Mouse (Mus musculus) embryo, embryonic 10 days (tissue): Measurements from ENCODE around the gene Rora.
A peak's percentile ranks its signal among the peaks of the same experiment; 100 is the strongest.

Source experiments
- DNase-seq: peaks from one replicate; pipeline ENCODE4 v3.0.0-alpha.2; 2015; ENCODE audit warnings: low spot score

The Rora gene

DNA sequence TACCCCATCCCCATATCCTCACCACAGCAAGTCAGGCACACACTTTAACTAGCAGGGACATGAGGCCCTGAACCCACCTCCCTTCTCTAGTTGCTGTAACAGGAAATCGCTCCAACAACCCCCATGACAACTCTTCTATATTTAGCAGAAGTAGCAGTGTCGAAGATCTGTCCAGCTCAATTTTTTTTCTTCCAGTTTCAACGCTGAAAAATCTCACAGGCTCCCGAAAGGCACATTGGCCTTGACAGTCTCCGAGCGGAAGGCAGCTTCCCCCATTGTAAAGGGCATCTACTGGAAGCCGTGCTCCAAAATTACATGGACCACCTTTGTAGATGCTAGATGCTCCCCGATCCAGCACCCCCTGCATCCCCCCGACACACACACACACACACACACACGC lies 583.7 kb downstream of the Rora start:
- DNase-seq: no peak

DNA sequence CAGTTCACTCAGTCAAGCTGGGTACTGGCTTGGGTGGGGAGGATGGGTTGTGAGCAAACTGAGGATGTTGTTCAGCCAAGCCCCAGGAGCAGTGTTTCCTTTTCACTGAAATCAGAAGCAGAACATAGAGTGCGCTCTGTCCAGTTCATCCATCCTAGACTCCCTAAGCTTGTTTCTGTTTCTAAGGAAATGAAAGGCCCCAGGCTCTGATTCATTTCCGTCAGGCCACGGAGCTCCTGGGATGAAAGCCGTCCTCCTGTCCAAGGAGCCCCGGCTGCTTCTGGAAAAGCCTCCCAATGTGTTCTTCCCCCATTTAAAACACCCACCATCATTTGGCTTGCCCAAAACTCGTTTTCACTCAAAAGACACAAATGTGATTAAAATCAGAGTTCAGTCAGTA lies 589.0 kb downstream of the Rora start:
- DNase-seq: peak; percentile 14

DNA sequence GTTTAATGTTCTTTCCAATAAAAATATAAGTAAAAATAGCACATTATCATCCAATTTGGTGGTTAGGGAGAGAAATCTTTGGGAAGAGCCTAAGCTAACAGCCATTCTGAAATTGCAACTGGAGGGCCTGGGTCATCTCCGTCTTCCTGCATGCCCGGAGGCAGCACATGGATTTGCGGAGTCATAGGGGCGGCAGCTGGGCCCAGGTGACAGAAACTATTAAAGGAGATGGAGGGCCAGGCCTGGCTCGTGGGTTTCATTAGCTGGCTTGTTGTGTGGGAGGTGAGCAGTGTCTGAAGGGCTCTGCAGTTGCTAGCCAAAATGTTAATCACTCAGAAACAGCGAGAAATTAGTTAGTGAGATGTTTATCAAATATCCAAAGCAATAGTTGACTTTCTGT lies 590.0 kb downstream of the Rora start:
- DNase-seq: peak; percentile 32

DNA sequence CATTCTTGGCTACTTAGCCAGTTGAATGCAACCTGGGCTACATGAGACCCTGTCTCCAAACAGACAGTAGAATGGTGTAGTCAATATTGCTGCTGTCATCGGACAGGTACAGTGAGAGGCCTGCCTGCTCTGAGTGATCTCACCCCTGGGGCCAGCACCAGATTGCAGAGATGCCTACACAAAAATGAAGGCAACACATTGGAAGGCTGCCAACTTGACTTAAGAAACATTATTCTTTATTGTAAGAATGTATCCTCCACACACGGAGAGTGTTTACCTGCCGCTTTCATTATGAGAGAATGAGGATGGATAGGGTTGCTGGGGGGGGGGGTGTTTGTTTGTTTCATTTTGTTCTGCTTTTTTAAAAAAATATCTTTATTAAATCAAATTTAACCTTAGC lies 592.6 kb downstream of the Rora start:
- no peak for DNase-seq

DNA sequence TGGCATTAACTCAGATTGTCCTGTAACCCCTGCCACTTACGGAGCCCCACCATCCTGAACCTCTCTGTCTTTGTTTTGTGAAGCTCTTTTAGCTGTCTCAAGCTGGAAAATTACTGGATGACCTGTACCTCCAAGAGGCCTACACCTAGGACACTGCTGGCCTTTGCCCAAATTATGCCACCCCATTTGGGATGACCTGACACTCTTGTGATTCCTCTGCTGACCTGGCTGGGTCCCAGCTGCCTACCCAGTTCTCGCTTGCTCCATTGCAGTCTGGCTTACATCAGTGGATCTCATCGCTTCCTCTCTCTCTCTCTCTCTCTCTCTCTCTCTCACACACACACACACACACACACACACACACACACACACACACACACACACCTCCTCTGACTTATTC lies 596.0 kb downstream of the Rora start:
- no peak for DNase-seq

DNA sequence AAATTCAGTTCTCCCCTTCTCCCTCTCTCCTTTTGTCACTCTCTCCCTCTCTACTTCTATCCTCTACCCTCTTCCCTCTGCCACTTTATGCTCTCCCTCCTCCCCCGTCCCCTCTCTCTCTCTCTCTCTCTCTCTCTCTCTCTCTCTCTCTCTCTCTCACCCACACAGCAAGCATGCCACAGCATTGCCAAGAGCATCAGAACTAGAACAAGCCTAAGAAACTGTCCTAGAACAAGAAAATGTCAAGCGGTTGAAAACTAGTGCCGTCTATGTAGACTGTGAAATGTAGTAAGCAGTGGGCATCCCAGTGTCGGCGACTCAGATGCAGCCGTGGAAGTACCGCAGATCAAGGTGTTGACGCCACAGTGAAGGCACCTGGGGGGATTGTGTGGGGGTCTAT lies 596.7 kb downstream of the Rora start:
- no peak for DNase-seq

DNA sequence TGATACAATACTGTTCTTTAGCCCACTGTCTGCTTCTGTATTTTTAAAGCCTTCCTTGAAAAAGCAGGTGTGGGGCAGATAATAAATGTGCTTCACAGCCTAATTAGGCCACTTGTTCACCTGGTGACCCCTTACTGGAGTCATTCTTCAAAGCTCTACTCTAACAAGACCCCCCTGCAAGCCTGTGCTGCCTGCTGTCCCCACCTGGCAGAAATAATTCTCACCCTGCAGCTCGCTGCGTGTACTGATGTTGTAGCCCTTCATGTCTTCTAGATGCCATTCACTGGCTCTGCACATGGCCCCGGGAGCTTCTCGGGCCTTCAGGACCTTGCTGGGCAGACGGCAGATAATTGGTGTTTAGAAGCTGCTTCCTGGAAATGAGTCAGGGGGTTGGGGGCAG lies 604.9 kb downstream of the Rora start:
- DNase-seq: no peak

DNA sequence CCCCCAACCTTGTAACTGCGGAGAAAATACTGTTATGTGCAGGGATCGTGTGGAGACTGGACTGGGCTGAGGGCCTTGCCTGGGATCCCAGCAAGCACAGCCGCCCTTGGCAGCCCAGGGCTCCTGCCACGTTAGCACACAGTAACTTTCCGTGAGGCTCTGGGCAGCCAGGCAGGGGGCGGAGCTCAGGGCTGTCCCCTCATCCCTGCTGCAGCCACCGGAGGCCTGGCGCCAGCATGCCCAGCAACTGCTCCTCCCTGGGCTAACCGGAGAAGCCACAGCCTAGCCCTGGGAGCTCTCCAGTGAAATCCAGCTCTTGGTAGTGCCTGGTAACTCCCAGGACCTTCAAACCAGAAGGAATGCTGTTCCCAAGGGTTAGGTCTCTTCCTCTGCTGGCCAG lies 605.8 kb downstream of the Rora start:
- peak; percentile 80 for DNase-seq

DNA sequence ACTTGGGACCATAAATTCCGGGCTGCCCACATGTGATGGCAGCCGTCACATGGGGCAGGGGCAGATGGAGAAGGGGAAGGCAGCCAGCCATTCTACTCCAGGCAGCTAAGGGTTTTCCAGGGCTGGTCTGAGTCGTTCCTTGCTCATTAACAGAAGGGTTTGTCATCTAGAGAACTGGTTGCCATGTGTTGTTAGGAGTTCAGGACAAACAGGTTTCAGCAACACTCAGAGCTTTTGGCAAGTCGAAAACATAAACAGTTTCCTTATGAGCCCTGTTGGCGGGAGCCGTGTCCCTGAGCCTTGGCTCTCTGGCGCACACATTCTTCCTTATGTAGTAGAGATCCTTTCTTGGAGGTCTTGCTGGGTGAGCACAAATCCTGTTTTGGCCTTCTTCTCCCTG lies 611.6 kb downstream of the Rora start:
- no peak for DNase-seq

DNA sequence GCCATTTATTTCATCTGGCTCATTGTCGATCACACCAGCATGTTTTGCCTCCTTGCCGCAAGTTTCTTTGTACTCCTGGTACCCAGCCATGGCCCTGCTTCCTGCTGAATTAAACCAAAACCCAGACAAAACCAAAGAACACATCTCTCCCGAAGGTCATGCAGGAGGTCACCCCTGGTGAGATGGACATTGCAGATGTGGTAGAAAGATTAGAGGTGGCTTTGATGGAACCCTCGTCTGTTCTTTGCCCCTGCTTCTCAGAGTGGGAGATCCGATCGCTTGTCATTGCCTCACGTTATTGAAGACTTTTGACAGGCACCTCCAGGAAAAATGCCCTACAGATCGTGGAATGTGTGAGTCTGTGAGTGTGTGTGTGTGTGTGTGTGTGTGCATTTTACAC lies 616.8 kb downstream of the Rora start:
- DNase-seq: peak; percentile 54

DNA sequence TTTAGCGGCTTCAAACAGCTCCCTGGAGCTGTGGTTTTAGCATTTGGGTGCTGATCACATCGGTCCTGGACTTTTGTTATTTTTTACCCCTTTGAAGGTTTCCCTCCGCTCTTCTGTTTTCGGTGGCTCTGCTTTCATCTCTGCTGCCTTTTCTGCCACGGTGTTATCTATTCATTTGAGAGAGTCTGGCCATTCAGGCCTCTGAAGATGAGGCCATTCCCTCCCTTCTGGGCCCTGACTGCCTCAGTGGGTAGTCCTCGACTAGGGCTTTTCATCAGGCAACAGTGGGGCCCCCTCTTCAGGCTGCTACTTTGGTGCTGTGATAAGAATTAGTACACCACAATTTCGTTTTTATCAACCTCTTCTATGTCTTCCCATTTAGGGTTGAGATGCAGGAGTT lies 617.3 kb downstream of the Rora start:
- DNase-seq: no peak

DNA sequence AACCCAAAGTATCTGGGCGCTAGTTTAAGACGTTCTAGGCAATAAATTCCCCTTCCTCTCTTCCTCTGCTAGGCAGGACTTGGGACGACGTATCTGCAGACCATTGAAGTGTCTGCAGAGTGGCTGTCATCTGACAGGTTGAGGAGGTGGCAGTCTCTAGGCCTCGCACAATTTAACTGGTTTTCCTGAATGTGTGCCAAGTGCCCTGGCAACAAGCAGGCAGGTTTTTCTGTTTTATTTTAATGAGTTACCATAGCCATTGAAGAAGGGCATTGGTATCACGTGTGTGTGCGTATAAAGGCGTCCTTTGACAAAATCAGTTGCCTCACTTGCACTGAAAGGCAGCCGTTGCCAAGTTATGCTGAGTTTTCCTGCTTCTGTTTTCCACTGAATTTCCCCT lies 619.3 kb downstream of the Rora start:
- no peak for DNase-seq

DNA sequence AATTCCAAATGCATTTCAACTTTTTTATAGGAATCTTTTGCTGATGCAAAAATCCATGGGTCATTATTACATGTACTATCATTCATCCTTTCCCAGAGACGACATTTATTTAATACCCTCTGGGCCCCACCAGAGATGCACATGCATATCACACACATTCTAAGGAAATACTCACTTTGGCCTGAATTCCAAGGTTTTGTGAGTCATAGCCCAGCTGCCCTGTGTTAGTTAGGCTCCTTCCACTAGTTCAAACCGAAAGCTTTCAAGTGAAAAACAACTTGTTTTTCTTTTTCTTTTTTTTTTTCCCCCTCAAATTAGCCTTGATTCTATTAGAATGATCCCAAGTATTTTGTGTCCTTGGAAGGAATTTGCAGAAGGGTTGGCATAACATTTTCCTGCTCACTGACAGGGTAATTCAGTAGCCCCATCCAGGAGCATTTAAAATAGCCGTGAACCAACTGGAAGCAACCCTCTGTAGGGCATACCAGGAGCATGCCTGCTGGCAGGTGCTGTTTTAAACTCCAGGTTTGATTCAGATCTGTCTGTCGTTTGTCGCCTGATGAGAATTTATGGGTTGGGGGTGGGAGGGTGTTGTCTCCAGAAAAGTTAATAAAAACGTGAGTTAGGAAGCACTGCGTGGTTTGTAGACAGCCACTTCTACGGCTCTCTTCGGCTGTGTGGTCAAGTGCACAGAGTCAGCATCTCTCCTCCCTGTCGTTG lies 621.3 kb downstream of the Rora start:
- no peak for DNase-seq

DNA sequence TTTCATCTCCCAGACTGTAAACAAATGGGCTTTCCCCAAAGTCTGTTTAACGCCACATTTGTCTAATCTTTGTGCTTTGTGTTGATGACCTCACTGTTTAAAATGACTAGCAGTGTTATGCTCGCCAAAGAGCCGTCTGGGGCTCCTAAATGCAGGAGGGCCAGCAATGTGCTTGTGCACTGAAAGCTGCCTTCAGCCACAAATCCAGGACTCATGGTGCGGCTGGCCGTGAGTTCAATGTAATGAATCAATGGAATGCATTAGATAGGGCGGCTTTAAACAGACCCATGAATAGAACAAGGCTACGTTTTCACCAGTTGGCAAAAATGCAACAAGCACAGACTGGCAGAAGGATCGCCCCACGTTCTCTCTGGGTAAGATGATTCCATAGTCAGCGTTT lies 623.7 kb downstream of the Rora start:
- DNase-seq: no peak

DNA sequence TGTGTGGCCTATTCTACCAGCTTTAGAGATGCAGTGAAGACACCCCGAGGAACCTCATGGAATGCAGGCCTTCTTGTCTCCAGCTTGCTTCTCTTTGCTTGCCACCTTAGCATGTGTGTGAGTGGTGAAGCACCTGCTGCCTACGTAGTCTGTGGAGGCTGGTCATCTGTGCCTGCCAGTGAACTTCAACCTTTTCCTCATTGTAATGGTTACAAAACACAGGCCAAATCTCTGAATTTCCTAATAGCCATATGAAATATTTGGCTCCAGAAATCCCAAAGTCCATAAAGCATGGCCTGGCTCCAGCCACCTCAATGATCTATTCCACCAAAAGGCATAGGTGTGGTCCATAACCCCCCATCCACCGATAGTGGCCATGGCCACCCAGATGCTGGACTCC lies 631.4 kb downstream of the Rora start:
- no peak for DNase-seq

DNA sequence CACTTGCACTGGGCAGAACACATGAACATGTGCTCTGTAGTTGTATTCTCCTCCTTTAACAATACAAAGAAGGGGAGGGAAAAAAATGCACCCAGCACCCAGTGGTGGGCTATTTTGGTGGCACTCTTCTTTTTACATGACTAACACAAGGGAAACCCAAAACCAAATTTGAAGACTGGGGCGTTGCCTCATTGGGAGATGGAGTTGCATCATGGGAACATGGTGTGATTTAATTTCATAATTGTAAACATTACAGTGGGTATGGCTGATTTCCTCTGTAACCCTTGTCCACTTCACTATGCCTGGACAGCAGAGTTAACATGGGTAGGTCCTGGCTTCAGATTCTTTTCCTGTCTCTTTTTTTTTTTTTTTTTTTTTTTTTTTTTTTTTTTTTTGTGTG lies 634.5 kb downstream of the Rora start:
- DNase-seq: no peak

DNA sequence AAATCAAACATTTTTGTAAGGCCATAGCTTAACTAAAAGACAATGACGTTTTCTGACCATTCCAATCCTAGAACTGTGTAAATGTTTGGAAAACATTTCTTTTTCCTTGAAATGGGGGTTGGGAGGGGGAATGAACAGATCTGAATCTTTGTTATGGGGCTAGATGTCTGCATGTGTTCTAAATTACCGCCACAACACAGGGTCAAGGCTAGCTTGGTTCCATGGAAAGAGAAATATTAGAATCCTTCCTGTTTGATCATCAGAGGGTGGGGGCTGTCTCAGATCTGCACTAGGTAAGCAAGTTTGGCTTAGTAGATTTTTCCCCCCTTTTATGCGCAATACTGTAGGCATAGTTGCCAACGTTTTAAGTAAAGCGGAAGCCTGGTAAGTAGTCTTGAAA lies 635.0 kb downstream of the Rora start:
- DNase-seq: no peak

DNA sequence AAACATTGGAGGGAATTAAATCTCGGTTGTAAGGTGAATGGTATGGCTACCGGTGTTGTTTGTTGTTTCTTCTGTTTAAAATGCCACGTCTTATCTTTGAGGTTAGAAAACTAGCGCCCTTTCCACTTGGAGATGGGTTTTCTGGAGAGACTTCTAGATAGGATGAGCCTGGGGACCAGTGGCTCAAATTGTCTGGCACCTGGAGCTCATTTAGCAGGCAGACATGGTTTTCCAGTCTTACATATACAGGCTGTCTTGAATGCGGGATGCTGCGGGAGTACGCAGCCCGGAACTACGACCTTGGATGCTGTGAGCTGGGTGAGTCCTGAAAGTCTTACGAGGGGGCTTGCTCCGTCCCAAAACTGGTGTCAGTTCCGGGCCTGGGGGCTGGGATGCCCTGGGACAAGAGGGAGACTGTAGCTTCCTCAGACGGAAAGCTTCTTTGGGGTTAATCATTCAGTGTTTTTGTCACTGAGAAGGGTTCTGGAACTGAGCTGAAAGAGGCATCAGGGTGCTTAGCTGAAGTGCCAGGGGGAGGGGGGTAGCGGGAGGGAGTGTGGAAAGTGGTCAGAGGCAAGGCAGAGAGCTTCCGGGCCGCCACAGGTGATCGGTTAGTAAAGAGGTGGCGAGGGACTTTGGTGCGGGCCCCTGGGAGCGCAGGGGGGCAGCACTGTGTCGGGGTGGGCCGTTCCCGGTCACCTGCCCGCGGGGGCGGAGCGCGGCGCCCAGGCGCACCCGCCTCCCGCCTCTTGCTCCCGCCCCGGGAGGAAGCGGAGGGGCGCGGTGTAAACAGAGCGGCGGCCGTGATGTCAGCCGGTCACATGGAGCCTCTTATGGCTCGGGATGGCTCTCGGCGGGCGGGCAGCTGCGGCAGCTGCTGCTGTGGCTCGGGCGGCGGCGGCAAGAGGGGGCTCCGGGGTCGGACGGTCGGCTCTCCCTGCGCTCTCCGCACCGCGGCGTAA lies 635.8 kb downstream of the Rora start:
- peak; percentile 91 for DNase-seq

DNA sequence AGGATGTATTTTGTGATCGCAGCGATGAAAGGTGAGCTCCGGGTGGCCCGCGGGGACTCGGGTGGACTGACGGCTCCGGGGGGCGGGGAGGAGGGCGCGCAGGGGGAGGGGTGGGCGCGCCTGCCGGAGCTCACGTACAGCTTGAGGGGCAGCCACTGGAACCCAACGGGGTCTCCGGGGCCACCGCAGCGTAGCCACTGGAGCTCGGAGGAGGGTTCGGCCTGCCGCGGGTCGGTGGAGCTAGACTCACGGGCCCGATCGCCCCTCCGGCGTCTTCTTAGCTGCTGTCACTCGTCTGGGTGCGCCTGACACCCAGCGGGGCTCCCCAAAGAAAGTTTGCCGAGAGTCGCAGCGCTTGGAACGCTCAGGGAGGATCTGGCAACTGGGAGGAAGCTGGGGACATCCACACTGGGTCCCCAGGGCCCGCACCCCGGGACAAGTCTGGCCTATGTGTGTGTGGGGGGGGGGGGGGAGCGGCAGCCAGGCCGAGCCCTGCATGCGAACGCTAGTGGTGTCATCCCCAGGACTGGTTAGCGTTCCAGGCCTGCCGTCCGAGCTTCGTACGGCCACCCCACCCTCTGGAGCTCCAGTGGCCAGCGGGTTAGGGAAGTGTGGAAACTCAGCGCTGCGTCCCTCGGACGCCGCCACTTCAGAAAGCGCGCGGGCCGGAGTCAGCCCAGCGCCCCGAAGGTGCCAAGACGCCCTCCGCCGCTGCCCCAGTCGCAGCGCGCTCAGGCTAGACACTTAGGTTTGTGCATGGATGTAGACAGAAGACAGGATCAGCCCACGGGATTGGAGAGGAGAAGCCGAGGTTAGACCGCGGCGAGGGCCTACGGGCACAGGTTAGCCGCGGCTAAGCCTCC lies 636.7 kb downstream of the Rora start:
- peak; percentile 49 for DNase-seq

DNA sequence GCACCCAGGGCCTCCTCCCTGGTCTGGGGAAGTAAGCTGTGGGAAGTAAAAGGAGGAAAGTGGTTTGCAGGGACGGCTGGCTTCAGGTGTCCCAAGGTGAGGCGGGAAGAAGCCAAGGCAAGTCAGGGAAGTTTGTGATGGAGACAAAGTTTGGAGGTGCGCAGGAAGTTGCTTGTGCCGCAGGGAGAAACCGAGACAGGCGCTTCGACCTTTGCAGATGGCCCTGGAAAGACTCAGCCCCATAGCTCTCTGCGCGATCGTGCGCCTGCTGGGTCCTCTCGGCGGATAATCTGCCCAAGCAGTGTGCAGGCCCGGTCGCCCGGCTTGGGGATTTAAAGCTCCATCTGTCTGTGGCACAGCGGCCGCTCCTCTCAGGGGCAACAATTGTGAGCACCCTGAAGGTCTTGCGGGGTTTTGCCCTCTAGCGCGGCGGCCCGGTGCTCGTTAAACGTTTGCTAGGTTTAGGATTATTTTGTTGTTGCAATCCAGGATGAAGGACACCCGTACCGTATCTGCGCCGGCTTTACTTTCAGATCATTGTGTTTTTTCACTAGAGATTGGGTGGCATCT lies 637.4 kb downstream of the Rora start:
- DNase-seq: peak; percentile 66

DNA sequence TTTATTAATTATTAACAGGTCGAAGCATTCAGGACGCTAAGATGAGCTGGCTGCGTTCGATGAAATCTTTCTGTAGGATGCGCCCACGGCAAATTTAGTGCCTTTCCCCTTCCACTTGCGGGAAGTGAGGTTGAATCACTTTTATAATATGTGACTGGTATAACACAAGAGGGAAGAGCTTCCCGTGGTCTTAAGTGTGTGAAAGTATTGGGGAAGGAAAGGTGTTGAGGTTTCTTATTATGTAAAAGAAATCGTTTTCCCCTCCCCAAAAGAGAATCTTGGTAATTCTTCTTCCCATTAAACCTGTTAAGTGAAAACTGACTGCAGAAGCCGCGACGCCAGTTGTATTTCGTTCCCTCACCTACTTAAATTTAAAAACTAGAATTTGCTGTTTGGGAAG lies 637.9 kb downstream of the Rora start:
- DNase-seq: no peak

DNA sequence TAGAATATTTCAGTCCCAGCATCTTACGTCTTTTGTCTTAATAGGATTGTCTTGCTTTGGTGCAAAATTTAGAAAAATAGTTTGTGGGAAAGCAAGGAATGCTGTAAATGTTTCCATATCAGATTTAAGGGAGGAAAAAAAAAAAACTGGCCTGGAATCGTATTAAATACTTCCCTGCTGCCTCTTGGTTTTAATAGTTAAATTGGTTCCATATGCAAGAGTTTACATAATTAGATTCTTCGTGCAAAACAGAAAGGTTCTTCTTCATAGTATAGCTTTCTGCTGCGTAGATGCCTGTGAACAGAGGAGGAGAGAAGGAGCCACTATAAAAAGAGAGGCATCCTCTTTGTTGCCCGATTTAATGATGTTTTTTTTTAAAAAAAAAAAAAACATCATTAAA lies 638.8 kb downstream of the Rora start:
- no peak for DNase-seq
